Mouse (Mus musculus) olfactory bulb, adult 2 months (tissue): ENCODE measurements around the gene Eef1g.

ENCODE experiments used
- CTCF ChIP-seq: fragments of 200-500 bp; IDR thresholded peaks from 2 replicates; pipeline ENCODE4 v1.5.1; 2012; ENCODE audit warnings: low read depth, mild to moderate bottlenecking, low read length, moderate library complexity; ENCODE audit not compliant: insufficient read depth
- POLR2A ChIP-seq: fragments of 200-500 bp; IDR thresholded peaks from 2 replicates; pipeline ENCODE4 v1.6.1; 2012; ENCODE audit warnings: mild to moderate bottlenecking, low read depth, low read length, moderate library complexity; ENCODE audit not compliant: insufficient read depth

- TF ChIP-seq POLR2A (no peak), CTCF (no peak)
Observed at GRCm38 (mm10) chr19:8983150-8983650, 16.4 kb downstream of the Eef1g start.
